Mouse (Mus musculus) heart, postnatal 0 days (tissue): ENCODE data around the gene Patz1. TPM values are rescaled to one million over a fixed set of nuclear protein-coding genes. Genes with fewer than 3 reads are reported as not detected.

Experiments
- ATAC-seq: fragments of 200-750 bp; cut with Nextera tagmentation; 2 replicates; pipeline ENCODE4 v1.8.0; 2017; ENCODE audit warnings: low read depth, moderate number of reproducible peaks, moderate library complexity; ENCODE audit not compliant: insufficient read depth
- DNase-seq: peaks from one replicate; pipeline ENCODE4 v3.0.0-alpha.2; 2016; ENCODE audit warnings: low spot score
- H3K27ac ChIP-seq: fragments of 300-500 bp; sonication (generic); 2 replicates; pipeline ENCODE4 v1.5.1; 2014; ENCODE audit warnings: low read depth, mild to moderate bottlenecking
- H3K27me3 ChIP-seq: fragments of 300-500 bp; sonication (generic); 2 replicates; pipeline ENCODE4 v1.6.1; 2014; ENCODE audit warnings: low read length, mixed read lengths; ENCODE audit not compliant: control insufficient read depth, insufficient read depth
- H3K36me3 ChIP-seq: fragments of 300-500 bp; sonication (generic); replicated peaks from 2 replicates; pipeline ENCODE4 v1.6.1; 2014; ENCODE audit warnings: low read length, mixed read lengths; ENCODE audit not compliant: control insufficient read depth, insufficient read depth
- H3K4me1 ChIP-seq: fragments of 300-500 bp; sonication (generic); 2 replicates; pipeline ENCODE4 v1.6.1; 2014; ENCODE audit warnings: antibody characterized with exemption; ENCODE audit not compliant: control insufficient read depth, insufficient read depth
- H3K4me2 ChIP-seq: fragments of 300-500 bp; sonication (generic); 2 replicates; pipeline ENCODE4 v1.6.1; 2014; ENCODE audit warnings: low read depth, mild to moderate bottlenecking, low read length, moderate library complexity
- H3K4me3 ChIP-seq: fragments of 300-500 bp; sonication (generic); 2 replicates; pipeline ENCODE4 v1.5.1; 2014; ENCODE audit warnings: low read depth, low read length
- H3K9ac ChIP-seq: fragments of 300-500 bp; sonication (generic); replicated peaks from 2 replicates; pipeline ENCODE4 v1.6.1; 2014; ENCODE audit warnings: low read depth, low read length, mixed read lengths
- H3K9me3 ChIP-seq: fragments of 300-500 bp; sonication (generic); replicated peaks from 2 replicates; pipeline ENCODE4 v1.6.1; 2016; ENCODE audit warnings: low read length; ENCODE audit not compliant: control insufficient read depth
- CTCF ChIP-seq: IDR thresholded peaks from 2 replicates; pipeline ENCODE4 v1.5.1; 2016; ENCODE audit warnings: antibody characterized with exemption, control low read depth, low read depth
- EP300 ChIP-seq: IDR thresholded peaks from 2 replicates; pipeline ENCODE4 v1.6.1; 2016; ENCODE audit warnings: antibody characterized with exemption, low read depth
- WGBS: fragments of 180-500 bp; shearing (Covaris S2); extraction: QIAGEN DNeasy Blood & Tissue Kit; methylation state at CpG from one replicate; pipeline ENCODE4 v1.1.7; 2014; 5-methylcytosine and 5-hydroxymethylcytosine counted together
- polyA plus RNA-seq: library from polyadenylated mRNA; unstranded; fragments of >200 nt; fragmentation: Nextera tagmentation; extraction: Ambion mirVana; gene quantifications from 2 replicates; pipeline ENCODE4 v1.2.1, GENCODE M21; 2015
- total RNA-seq: library from RNA; depleted of rRNA; stranded (reverse); fragments of >200 nt; gene quantifications from 2 replicates; pipeline ENCODE4 v1.2.3, GENCODE M21; 2014; ENCODE audit warnings: low replicate concordance

The Patz1 gene
- total and polyA plus RNA-seq, 2 experiments from 2014 or later = 14.0 to 35.6 TPM

DNA sequence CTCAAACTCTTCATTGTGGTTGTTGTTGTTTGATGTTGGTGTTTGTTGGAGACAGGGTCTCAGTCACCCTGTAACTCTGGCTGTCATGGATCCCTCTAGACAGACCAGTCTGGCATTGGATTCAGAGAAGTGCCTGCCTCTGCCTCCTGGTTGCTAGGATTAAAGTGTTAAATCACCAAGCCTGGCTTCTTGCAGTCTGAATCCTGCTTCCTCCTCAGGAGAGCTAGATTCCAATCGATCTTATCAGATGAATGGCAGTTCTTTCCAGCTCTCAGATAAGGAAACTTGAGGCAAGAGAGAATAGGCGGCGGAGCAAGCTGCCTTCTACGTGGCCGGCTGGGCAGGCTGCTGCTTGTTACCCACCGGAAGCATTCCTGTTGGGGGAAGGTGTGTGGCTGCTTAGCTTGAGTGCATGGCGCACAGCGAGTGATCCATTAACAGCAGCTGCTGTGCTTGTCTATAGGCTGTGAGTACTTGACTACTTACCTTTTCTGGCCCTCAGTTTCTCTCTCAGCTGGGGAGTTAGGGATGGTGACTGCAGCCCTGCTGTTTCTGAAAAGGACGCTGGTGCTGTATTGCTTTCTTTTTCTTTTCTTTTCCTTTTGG lies 46.1 kb downstream of the Patz1 start:
- Histone ChIP-seq H3K36me3 (peaks cover 25% of the 10 kb centered on the region), H3K27ac (peak overlapping the region; percentile 71; the same call in 1 of the 2 replicates), H3K4me2 (peak overlapping the region; percentile 35; the same call in 1 of the 2 replicates), H3K4me3 (no peak overlapping the region), H3K4me1 (peaks cover 47% of the 10 kb centered on the region), H3K9me3 (no peaks in the 10 kb centered on the region), H3K9ac (no peak overlapping the region; the same call in 1 of the 2 replicates), H3K27me3 (no peaks in the 10 kb centered on the region)
- no peak for DNase-seq
- TF ChIP-seq EP300 = no peak
- no peak for TF ChIP-seq CTCF
- WGBS = 45% methylated on average over 9 of the region's 9 CpGs
- no peak for ATAC-seq

DNA sequence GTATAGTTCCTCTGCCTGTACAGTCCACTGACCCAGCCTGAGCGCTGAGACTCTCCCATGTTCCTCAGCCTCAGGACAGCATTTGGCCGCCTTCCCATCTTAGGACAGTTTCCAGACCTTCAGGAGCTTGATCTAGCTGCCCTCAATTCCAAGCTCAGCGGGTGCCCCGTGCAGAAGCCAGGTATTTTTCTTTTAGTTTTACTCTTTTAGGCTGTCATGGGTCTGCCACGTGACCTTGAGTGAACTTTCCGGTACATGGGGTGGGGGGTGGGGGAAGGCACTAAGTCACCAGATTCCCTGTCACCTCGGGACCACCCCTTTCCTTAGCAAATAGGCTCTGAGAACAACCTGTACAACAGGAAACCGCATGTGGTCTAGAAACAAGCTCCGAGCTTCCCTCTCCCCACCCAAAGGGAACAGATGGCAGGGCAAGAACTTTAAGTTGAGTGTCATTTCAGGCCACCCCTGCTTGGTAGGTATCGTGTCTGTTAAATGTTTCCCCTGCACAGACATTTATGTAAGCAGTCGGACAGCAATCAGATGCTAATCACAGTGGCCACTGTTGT lies 47.1 kb downstream of the Patz1 start:
- Histone ChIP-seq H3K4me2 (peak overlapping the region; percentile 35), H3K27ac (peak overlapping the region; percentile 71), H3K9me3 (no peaks in the 10 kb centered on the region), H3K4me3 (no peak overlapping the region), H3K9ac (no peak overlapping the region), H3K4me1 (peaks cover 46% of the 10 kb centered on the region), H3K36me3 (peaks cover 25% of the 10 kb centered on the region), H3K27me3 (no peaks in the 10 kb centered on the region)
- ATAC-seq = no peak
- TF ChIP-seq CTCF (no peak), EP300 (peak; percentile 71; the same call in 1 of the 2 replicates)
- peak; percentile 52 for DNase-seq
- WGBS = 15% methylated on average over 11 of the region's 11 CpGs

DNA sequence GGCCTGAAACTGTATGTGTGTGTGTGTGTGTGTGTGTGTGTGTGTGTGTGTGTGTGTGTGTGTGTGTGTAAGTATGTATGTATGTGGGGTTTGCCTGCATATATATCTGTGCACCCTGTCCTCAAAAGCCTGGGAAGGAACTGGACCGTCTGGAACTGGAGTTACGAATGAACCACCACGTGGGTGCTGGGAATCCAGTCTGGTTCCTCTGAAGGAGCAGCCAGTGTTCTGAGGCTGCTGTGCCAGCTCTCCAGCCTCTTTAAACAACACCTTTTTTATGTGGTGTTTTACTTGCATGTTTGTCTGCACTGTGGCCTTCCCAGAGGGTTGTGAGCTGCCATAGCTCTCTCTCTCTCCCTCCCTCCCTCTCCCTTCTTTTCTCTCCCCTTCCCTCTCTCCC lies 47.9 kb downstream of the Patz1 start:
- TF ChIP-seq EP300 (no peak), CTCF (no peak)
- H3K9me3 ChIP-seq = no peaks in the 10 kb centered on the region
- WGBS = 69% methylated on average over 3 of the region's 3 CpGs
- no peak overlapping the region for H3K4me2 ChIP-seq
- peaks cover 31% of the 10 kb centered on the region for H3K36me3 ChIP-seq
- no peak overlapping the region for H3K9ac ChIP-seq
- ATAC-seq (no peak), DNase-seq (no peak)
- H3K27ac ChIP-seq = peak overlapping the region; percentile 71
- peaks cover 46% of the 10 kb centered on the region for H3K4me1 ChIP-seq
- H3K27me3 ChIP-seq = no peaks in the 10 kb centered on the region
- no peak overlapping the region for H3K4me3 ChIP-seq

DNA sequence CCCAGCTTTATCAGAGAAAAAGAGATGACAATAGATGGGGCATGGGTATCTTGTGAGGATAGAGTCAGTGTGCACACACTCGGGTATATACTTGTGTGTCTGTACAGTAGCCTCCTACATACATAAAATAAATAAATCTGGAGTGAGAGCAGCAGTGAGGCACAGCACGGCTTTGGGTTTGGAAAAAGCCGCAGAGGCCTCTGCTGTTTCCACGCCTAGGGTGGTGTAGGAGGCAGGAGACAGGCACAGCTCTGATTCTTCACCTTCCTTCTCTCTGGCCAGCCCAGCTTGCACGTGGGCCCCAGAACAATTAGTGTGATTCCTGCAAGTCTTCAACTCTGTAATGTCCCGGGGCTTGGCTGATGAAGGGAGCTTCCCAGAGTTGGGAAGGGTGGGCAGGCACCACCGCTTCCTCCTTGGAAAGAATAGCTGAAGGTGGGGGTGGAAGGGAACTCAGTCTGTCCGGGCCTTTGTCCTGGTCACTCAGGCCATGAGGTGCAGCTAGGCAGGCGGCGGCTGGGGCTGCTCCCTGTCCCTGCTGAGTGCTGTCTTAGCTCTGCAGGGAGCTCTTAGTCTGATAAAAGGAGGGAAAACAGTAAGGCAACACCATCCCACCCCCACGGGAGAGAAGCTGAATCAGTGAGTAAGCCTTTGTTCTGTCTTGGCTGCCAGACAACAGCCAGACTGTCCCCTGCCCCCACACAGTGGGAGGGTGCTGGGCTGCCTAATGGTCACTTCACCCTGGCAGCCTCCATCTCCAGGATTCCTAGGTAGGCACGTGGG lies 48.7 kb downstream of the Patz1 start:
- Histone ChIP-seq H3K27me3 (no peaks in the 10 kb centered on the region), H3K4me3 (no peak overlapping the region), H3K4me2 (no peak overlapping the region), H3K36me3 (peaks cover 38% of the 10 kb centered on the region), H3K9me3 (no peaks in the 10 kb centered on the region), H3K27ac (peak overlapping the region; percentile 71), H3K9ac (peak overlapping the region; percentile 24; the same call in 1 of the 2 replicates), H3K4me1 (peaks cover 41% of the 10 kb centered on the region)
- 14% methylated on average over 12 of the region's 12 CpGs for WGBS
- peak; percentile 77 for DNase-seq
- peak; percentile 73 for ATAC-seq
- TF ChIP-seq CTCF (no peak), EP300 (no peak)

DNA sequence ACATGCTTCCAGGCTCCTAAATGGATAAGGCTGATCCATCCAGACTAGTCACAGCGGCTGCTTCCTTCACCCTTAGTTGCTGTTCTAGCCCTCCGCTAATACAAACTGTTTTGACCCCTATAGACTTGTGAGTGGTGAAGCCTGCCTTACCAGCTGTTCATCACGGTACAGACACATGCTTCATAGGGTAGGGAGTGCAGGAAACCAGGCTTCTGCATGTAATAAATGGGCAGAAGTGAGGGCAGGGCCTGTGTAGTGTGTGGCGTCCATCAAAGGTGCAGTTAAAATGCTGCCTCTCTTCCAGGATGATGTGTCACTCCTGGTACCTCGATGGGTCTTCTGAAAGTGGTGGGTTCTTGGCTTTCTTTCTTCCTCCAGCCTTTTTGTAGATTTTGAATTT lies 49.3 kb downstream of the Patz1 start:
- H3K27me3 ChIP-seq = no peaks in the 10 kb centered on the region
- ATAC-seq (no peak), DNase-seq (no peak)
- H3K4me2 ChIP-seq = no peak overlapping the region
- H3K27ac ChIP-seq = peak overlapping the region; percentile 71; the same call in 1 of the 2 replicates
- H3K4me1 ChIP-seq = peaks cover 38% of the 10 kb centered on the region
- H3K9me3 ChIP-seq = no peaks in the 10 kb centered on the region
- no peak overlapping the region for H3K4me3 ChIP-seq
- peaks cover 40% of the 10 kb centered on the region for H3K36me3 ChIP-seq
- no peak overlapping the region for H3K9ac ChIP-seq
- WGBS = 60% methylated on average over 5 of the region's 5 CpGs
- TF ChIP-seq CTCF = no peak
- 0 out of 2 replicates have a peak, but pooled peaks have one; percentile 9 for TF ChIP-seq EP300
